In the genomic region with DNA sequence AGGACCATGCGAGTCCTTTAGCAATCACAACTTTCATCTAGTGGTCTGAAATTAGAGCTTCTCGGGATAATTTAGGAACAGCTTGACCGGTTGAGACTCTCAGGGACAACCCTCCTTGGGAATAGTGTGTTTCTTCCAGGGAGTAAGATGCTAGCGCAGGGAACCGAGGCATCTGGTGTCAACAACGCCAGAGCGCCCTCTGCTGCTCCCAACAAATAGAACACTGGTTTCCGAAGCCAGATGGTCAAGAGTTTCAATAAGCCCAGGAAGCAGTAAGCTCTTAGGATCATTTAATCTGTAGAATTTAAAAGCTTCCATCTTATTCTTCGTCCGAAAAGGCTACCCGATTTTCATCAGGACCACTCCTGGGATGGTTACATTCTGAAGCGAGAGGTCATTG, we compare ENCODE assay signal across 8 mouse cellular contexts.
DNase-seq lines count a peak whose midpoint lies in the region; ATAC-seq and TF ChIP-seq lines count a peak whose summit lies in the region.

No protein-coding gene starts in this region.

- no peak for TF ChIP-seq CTCF in thymus, adult 2 months (IDR thresholded peaks at IDR 0.05; ENCODE audit: borderline replicate concordance, control insufficient read depth, extremely low read depth, insufficient read depth, low read length, poor library complexity)

- WGBS in liver, embryonic 11.5 days: 6% methylated on average over 12 of the region's 12 CpGs
- WGBS in limb, embryonic 11.5 days: 4% methylated on average over 12 of the region's 12 CpGs
- WGBS in thymus, adult 2 months: 12% methylated on average over 12 of the region's 12 CpGs

- no peak for TF ChIP-seq POLR2A in thymus, adult 2 months (IDR thresholded peaks at IDR 0.05; ENCODE audit: control insufficient read depth, extremely low read depth, insufficient read depth, low read length, poor library complexity)

- no peaks in the 10 kb centered on the region for H3K36me3 ChIP-seq in liver, embryonic 11.5 days (ENCODE audit: control insufficient read depth, insufficient read depth, low read length)
- no peaks in the 10 kb centered on the region for H3K36me3 ChIP-seq in limb, embryonic 11.5 days (ENCODE audit: control insufficient read depth, insufficient read depth, low read length)
- H3K36me3 ChIP-seq in thymus, adult 2 months (ENCODE audit: control insufficient read depth, insufficient read depth, low read length): no peaks in the 10 kb centered on the region

- ATAC-seq in liver, embryonic 11.5 days (replicated peaks; ENCODE audit: low FRiP score): no peak
- ATAC-seq in limb, embryonic 11.5 days (ENCODE audit: insufficient number of reproducible peaks, low FRiP score, low TSS enrichment, low read depth): no peak

- H3K9me3 ChIP-seq in liver, embryonic 11.5 days (ENCODE audit: control insufficient read depth, low read length): no peaks in the 10 kb centered on the region
- H3K9me3 ChIP-seq in limb, embryonic 11.5 days (ENCODE audit: control insufficient read depth, low read length): no peaks in the 10 kb centered on the region; the same call in 1 of the 2 replicates

- DNase-seq in liver: peak; percentile 25
- DNase-seq in liver, embryonic 11.5 days (ENCODE audit: low spot score): no peak
- DNase-seq in cerebellum, adult 8-10 months: peak; percentile 84
- peak; percentile 49 to 93 for DNase-seq in frontal cortex, adult 2 months (ENCODE audit: extremely low spot score in 1 of 2, low spot score in 1 of 2)
- peak; percentile 80 for DNase-seq in limb, embryonic 11.5 days (ENCODE audit: low spot score)
- DNase-seq in right cerebral cortex, postnatal 25 days: peak; percentile 75
- DNase-seq in yolk sac, embryonic 10.5 days (ENCODE audit: low spot score): no peak
- DNase-seq in thymus, adult 2 months: no peak

- no peaks in the 10 kb centered on the region for H3K4me1 ChIP-seq in liver, embryonic 11.5 days (replicated peaks; ENCODE audit: control insufficient read depth, insufficient read depth, low read length)
- no peaks in the 10 kb centered on the region for H3K4me1 ChIP-seq in limb, embryonic 11.5 days (ENCODE audit: control insufficient read depth, insufficient read depth, low read length)
- H3K4me1 ChIP-seq in thymus, adult 2 months (replicated peaks; ENCODE audit: control insufficient read depth, insufficient read depth, low read length): no peaks in the 10 kb centered on the region

- H3K4me3 ChIP-seq in liver, embryonic 11.5 days (ENCODE audit: low read depth, low read length): no peak overlapping the region
- no peak overlapping the region for H3K4me3 ChIP-seq in limb, embryonic 11.5 days (ENCODE audit: low read depth, low read length)
- no peak overlapping the region for H3K4me3 ChIP-seq in thymus, adult 2 months (ENCODE audit: control insufficient read depth, insufficient read depth, low read length)

- H3K4me2 ChIP-seq in liver, embryonic 11.5 days: no peak overlapping the region
- no peak overlapping the region for H3K4me2 ChIP-seq in limb, embryonic 11.5 days (ENCODE audit: low read depth, severe bottlenecking)

- H3K9ac ChIP-seq in liver, embryonic 11.5 days (ENCODE audit: low read depth, low read length): no peak overlapping the region
- no peak overlapping the region for H3K9ac ChIP-seq in limb, embryonic 11.5 days (ENCODE audit: low read length)

- H3K27me3 ChIP-seq in liver, embryonic 11.5 days (replicated peaks; ENCODE audit: control insufficient read depth, insufficient read depth, low read length): peaks cover 36% of the 10 kb centered on the region
- peaks cover 35% of the 10 kb centered on the region for H3K27me3 ChIP-seq in limb, embryonic 11.5 days (ENCODE audit: control insufficient read depth, insufficient read depth, low read length)
- 0 out of 2 replicates have a peak, but pooled peaks cover 4% of the 10 kb centered on the region for H3K27me3 ChIP-seq in thymus, adult 2 months (ENCODE audit: control insufficient read depth, insufficient read depth, low read length)

- H3K27ac ChIP-seq in liver, embryonic 11.5 days (ENCODE audit: low read depth, low read length): no peak overlapping the region
- H3K27ac ChIP-seq in limb, embryonic 11.5 days (replicated peaks; ENCODE audit: low read depth, low read length): no peak overlapping the region
- H3K27ac ChIP-seq in thymus, adult 2 months (ENCODE audit: control insufficient read depth, insufficient read depth, low read length): no peak overlapping the region

Comparison
In these comparisons a context has a peak if more than half of its experiments do, and no peak if none do; other contexts are left out.
1. DNase-seq: peak in liver (single experiment), cerebellum, adult 8-10 months (single experiment), frontal cortex, adult 2 months (2 of 2), limb, embryonic 11.5 days (single experiment) and right cerebral cortex, postnatal 25 days (single experiment); none in liver, embryonic 11.5 days (single experiment), yolk sac, embryonic 10.5 days (single experiment) and thymus, adult 2 months (single experiment).